Mouse (Mus musculus) cerebellum, adult 2 months (tissue): ENCODE data around the gene Fgfr2.

ENCODE experiments used
- CTCF ChIP-seq: fragments of 200-500 bp; IDR thresholded peaks from 2 replicates; pipeline ENCODE4 v1.5.1; 2011; ENCODE audit warnings: low read depth, mild to moderate bottlenecking, control low read depth, low read length, moderate library complexity, borderline replicate concordance; ENCODE audit not compliant: insufficient read depth
- POLR2A ChIP-seq: fragments of 200-500 bp; IDR thresholded peaks from 2 replicates; pipeline ENCODE4 v1.6.1; 2011; ENCODE audit warnings: low read length, control low read depth, borderline replicate concordance; ENCODE audit not compliant: insufficient read depth

GRCm38 (mm10) chr7:131329416-131329815, 1793.7 kb downstream of the Fgfr2 start, which contains the start of gene Fam24b:
- no peak for TF ChIP-seq CTCF
- no peak for TF ChIP-seq POLR2A
